Mouse (Mus musculus) stomach, postnatal 0 days (tissue): ENCODE measurements around the gene Dmtf1.

Experiments
- CTCF ChIP-seq: IDR thresholded peaks from 2 replicates; pipeline ENCODE4 v1.5.1; 2016; ENCODE audit warnings: antibody characterized with exemption, low read depth, mild to moderate bottlenecking, moderate library complexity
- EP300 ChIP-seq: optimal IDR thresholded peaks from 2 replicates; pipeline ENCODE3; 2016; ENCODE audit warnings: antibody characterized with exemption

DNA sequence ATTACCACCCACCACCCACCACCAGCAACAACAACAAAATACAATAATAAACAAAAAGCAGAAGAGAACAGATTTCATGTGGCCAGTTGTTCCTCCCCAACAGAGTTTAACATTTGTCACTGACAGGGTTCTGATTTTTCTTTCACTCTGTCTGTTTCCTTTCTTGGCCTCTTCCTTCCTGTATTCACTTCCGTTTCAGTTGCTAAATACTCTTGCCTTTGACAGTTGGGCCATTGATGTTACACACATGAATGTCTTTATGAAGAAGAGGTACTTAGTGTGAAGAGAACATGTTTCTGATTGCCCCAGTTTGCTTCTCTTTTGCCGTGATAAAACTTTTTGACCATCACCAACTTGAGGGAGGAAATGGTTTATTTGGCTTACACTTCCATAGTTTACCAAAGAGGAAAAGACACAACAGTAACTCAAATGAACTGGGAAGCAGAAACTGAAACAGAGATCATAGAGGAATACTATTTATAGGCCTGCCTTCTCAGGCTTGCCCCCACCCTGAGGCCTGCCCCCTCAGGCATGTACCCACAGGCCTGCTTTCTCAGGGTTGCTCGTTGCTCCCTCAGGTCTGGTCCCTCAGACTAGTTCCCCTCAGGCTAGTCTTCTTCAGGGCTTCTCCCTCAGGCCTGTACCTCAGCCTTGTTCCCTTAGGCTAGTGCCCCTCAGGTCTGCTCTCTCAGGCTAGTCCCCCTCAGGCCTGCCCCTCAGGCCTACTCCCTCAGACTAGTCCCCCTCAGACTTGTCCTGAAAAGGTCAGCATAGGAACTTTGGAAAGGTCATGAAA is 74.5 kb downstream of the Dmtf1 start:
- no peak for TF ChIP-seq CTCF
- no peak for TF ChIP-seq EP300
